Mouse (Mus musculus) frontal cortex, postnatal 36 days (tissue): Measurements from ENCODE around the gene Dyrk3.
A peak's percentile ranks its signal among the peaks of the same experiment; 100 is the strongest.
"Not testable (repeated sequence)": the region's sequence is repeated elsewhere in the genome, so short reads cannot be mapped to it uniquely, and the experiment has no call there.

Experiments
- DNase-seq, 2 experiments: peaks; one replicate each; pipeline ENCODE4 v3.0.0; 2022; ENCODE audit warnings: low spot score in 2 of 2

Gene Dyrk3

DNA sequence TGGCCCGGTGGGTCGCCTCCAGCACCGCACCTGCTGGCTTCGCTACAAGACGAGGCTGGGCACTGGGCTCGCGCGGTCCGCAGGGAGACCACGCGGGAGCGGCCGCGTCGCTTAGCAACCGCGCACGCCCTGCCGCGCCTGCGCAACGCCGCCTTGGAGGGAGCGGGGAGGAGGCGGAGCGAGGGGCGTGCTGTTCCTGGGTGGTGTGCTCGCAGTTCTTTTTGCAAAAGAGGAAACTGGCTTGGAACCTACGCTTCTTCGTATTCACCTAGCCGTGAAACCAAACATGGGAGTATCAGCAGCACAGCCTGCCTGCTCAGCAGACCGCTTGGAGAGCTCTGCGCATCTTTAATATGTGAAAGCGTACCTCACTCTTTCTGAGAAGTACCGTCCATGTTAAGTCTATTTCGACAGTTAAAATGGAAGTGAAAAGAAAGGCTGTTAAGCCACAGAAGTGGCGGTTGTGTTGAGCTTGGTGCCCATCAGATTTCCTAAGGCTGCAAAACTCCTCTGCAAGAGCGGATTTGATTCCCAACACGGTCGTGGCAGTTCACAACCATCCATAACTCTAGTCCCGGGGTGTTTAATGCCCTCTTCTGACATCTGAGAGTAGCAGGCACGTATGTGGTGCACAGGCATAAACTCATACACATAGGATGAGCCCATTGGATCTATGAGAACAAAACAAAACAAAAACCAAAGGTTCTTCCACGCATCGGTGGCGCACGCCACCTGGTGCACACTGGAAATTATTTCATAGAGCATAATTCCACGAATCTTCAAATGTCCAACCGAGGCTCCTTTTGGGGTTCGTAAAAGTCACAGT lies at the start of gene Dyrk3:
TSS of gene Dyrk3 (minus strand) at position 150 of the 826 bp plus-strand sequence.
- peak; percentile 87 to 92 for DNase-seq

- no peak for DNase-seq
Measured at GRCm38 (mm10) chr1:131187856-131188255, 49.7 kb upstream of the Dyrk3 start.

DNA sequence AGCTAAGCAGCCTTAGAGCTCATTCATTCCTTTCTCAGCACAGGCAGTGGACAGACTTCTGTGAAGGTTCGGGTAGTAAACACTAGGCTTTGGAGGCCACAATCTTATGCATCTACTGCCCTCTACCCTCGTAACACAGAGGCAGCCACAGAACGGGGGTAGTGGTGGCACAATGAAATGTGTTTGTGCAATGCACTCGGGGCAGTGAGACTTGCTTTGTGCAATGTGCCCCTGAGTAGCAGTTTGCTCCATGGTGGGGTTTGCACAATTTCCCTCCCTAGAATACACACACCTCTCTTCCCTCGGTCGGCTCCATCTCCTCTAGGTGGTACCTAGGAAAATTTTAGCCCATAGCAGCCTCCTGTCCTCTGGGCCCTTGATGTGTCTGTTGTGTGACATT lies 48.9 kb upstream of the Dyrk3 start:
- no peak for DNase-seq

- DNase-seq = peak; percentile 59 to 73
Measured at GRCm38 (mm10) chr1:131185821-131186506, 47.8 kb upstream of the Dyrk3 start.

- DNase-seq = no peak
Measured at GRCm38 (mm10) chr1:131184956-131185660, 47.0 kb upstream of the Dyrk3 start.

DNA sequence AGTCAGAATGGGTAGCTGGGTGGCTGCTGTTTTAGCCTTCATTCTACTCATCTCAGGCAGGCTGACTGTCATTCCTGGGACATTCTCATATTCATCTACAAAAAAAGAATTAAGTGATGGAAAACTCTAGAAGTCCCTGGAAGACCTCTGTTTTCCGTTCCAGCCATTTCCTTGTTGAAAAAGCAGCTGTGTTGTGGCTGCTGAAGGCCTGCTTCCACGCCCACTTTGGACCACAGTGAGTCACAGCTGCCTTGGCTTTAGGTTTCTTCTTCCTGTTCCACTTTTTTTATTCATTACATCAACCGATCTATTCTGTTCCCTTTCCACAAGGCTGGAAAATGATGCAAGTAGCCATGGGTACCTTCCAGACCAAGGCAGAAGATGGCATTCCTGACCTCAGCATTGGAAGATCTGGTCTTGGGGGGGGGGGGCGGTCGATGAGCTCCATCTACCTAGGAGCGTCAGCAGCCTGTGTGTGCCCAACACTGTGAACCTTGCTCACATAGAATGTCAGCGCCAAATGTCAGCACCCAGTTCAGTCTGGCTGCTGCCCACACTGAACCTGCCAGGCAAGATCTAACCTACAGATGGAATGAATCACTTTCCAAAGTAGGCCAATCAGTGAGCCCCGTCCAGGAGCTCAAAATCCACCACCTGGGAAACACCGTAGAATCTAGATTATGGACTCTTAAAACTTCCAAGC lies 46.3 kb upstream of the Dyrk3 start:
- DNase-seq = no peak

DNA sequence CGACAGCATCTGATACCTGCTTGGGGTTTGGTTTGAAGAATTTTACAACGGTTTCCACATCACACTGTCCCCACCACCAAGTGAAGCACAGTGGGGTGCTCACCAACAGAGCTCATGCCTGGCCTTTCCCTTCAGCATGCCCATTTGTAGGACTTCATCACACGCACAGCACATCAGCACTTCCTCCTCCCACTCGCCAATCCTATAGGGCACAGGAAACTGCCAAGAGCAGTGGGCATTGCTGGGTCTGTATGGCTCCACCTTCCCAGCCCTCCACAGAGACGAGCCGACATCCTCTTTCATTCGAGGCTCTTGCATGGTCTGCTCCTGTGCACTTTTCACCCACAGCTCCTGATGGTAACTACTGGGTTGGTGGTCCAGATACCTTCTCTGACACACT lies 45.1 kb upstream of the Dyrk3 start:
- no peak for DNase-seq

DNA sequence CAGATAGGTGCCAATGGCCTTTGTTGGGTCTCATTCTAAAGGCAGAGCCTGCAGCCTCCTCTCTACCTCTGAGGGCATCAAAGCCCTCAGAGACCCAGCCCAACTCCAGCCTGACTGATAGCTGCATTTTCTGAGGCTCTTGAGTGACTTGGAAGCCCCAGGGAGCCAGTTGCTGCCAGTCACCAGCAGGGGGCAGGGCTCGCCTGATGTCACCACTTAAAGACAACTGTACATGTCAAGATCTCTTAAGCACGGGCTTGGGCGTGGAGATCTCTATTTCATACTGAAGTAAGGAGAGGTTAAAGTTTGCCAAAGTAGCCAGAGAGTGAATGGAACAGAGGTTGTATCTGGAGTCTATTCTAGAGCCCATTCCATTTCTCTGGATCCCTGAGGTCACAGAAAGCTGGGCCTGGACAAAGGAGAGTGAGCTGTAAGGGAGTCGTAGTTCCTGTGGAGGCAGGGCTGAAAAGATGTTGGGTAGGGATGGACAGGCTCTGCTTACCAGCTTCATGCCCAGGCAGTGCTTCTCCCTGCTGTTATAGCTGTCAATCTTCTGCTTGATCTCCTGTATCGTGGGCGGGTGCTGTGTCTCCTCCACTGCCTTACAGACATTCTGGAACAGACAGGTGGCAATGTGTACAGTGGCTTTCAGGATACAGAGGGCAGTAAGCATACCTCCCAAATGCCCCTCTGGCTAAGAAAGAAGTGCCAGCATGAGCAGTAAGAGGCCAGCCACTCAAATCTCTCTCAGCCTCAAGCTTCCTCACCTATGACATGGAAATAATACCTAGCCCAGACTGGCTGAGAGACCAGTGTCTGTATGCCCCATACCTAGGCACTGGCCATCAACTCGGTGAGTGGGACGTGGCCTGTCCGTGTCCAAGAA lies 43.7 kb upstream of the Dyrk3 start:
- DNase-seq = peak; percentile 75 to 79

DNA sequence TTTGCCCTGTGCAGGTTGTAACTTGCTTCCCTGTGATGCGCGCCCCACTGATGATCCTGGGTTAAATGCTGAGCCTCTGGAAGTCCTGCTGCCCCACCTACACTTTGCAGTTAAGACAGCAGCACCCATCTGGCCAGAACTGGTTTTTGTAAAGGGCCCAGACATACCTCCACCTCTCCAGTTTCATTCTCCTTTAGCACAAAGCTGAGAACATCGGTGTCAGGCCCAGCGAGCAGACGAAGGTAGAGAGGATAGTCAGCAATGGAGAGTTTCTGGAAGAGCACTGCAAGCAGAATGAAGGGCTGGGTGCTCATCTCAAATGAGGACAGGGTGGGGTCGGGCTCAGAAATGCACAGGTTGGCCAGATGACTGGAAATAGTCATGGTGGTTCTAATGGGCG lies 42.2 kb upstream of the Dyrk3 start:
- DNase-seq = no peak

DNA sequence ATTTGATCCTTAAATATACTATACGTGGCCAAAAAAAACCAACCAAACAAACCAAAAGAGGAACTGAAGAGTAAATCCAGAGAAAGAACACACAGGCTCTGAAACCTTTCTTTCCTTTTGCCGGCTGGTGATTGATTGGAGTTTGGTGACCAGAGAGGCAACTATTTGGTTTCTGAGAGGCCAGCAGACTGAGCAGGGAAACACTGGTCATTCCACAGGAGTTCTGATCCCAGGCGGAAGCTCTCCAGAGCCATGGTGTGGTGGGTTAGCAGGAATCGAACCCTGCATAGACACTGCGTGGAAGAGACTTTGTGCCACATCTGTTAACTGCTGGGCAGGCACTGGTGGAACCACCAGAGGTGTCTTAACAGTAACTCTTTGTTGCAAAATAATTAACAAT lies 39.9 kb upstream of the Dyrk3 start:
- DNase-seq = no peak

DNA sequence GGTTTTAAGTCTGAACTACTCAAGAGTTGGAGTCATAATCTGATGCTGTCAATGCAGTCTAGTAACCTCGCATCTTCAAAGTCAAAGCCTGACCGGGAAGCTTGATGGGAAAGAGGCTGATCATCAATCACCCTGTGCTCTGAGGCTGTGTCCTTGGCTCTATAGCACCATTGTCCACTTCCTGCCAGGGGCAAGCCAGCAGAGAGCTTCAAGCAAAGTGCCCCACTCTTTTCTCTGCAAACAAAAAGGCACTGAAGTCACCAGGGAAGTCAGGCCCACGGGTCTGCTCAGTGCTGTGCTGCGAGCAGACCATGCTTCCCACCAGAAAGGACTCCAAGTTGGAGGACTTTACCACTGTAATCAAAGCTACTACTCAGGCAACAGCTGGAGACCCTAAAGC lies 39.1 kb upstream of the Dyrk3 start:
- no peak for DNase-seq

- no peak for DNase-seq
Measured at GRCm38 (mm10) chr1:131175819-131176218, 37.7 kb upstream of the Dyrk3 start.

DNA sequence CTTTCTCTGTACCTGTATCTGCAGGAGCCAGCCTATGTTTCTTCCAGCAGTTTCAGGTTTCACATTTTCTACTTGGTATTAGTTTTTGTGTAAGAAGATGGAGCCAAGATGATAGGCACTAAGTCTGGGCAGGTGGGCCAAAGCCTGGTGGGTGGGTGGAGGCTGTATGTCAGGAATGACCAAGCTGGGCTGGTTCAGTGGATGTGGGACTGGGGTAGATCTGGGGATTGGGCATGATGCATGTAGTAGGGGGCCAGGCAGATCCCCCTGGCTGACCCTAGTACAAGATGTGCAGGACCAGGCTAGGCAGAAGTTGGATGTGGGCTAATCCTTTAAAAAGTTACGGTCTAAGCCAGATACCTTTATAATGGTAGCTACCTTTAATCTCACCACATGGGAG lies 37.0 kb upstream of the Dyrk3 start:
- DNase-seq = no peak

- DNase-seq = no peak
Measured at GRCm38 (mm10) chr1:131174299-131174861, 36.2 kb upstream of the Dyrk3 start.

GRCm38 (mm10) chr1:131173809-131174208 lies 35.7 kb upstream of the Dyrk3 start:
- DNase-seq = no peak

- DNase-seq = no peak
Measured at GRCm38 (mm10) chr1:131173001-131173400, 34.9 kb upstream of the Dyrk3 start.

DNA sequence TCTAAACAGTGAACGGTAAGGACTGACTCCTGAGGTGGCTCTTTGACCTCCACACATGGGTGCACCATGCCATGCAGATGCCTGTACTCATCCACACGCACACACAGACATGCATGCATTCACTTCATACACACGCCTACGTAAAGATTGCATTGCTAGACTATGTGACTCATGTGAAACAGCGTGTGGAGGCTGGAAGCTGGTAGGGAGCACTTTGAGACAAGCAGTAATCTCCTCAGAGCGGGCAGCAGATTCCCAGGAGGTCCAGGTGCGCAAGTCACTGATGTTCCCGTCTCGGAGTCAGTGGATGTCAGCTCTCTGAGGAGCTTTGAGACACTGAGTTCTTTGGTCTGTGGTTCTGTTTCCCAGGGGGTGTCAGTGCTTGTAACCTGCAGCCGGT lies 29.5 kb upstream of the Dyrk3 start:
- peak; percentile 47 to 63 for DNase-seq

- DNase-seq = no peak
Measured at GRCm38 (mm10) chr1:131164427-131164826, 26.3 kb upstream of the Dyrk3 start.

DNA sequence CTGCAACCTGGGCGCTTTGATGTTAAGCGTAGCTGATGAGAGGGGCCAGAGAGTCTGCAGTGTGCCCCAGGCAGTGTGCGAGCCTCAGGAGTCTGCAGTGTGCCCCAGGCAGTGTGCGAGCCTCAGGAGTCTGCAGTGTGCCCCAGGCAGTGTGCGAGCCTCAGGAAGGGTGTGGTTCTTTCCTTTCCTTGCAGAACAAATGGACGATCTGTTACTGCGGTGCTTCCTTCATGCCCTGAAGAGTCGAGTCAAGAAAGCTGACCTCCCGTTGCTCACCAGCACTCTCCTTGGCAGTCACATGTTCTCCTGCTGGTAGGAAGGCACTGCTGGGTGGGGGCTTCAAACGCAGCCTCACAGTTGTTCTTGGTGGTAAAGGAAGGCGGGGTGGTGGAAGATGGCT lies 23.0 kb upstream of the Dyrk3 start:
- no peak for DNase-seq

DNA sequence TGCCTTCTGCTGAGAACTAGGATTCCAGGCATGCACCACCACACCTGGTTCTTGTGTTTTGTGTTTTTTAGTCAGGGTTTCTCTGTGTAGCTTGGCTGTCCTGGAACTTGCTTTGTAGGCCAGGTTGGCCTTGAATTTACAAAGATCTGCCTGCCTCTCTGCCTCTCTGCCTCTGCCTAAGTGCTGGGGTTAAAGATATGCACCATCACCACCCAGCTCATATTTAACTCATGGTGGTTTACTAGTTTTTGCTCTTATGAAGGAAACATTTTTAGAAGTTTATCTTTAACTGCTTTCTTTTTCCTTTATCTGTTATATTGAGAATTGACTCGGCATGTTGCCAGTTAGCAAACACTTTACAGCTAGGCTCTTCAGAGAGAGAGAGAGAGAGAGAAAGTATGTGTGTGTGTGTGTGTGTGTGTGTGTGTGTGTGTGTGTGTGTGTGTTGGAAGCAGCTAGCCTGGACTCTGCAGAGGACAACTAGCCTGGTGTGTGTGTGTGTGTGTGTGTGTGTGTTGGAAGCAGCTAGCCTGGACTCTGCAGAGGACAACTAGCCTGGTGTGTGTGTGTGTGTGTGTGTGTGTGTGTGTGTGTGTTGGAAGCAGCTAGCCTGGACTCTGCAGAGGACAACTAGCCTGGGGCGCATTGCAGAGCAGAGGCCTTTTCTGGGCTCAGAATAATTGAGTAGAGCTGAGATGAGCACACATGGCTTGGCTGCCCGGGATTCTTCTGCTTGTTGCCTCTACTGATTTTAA lies 21.6 kb upstream of the Dyrk3 start:
- DNase-seq = not testable (repeated sequence)
